Mouse (Mus musculus): Measurements from ENCODE around the gene Ythdf2. TPM values are rescaled to one million over a fixed set of nuclear protein-coding genes. Genes with fewer than 3 reads are reported as not detected.
A peak's percentile ranks its signal among the peaks of the same experiment; 100 is the strongest.

Gene Ythdf2
- polyA plus RNA-seq, 1 experiment from 2014 or later, result 26.9 TPM

GRCm38 (mm10) chr4:132166350-132167290 lies 45.5 kb downstream of the Ythdf2 start:
- Histone ChIP-seq H3K4me1 (ENCODE audit: insufficient read depth) (no peaks in the 10 kb centered on the region), H3K9ac (replicated peaks) (no peak overlapping the region), H3K27ac (ENCODE audit: low read depth) (no peak overlapping the region), H3K9me3 (ENCODE audit: low read length) (no peaks in the 10 kb centered on the region), H3K4me3 (ENCODE audit: low read depth, low read length) (no peak overlapping the region), H3K4me2 (ENCODE audit: low read depth, low read length) (no peak overlapping the region), H3K36me3 (replicated peaks; ENCODE audit: insufficient read depth, low read length) (no peaks in the 10 kb centered on the region), H3K27me3 (ENCODE audit: insufficient read depth, low read length) (no peaks in the 10 kb centered on the region)
- TF ChIP-seq EP300 (IDR thresholded peaks at IDR 0.05; ENCODE audit: low read depth), result no peak
- TF ChIP-seq CTCF (IDR thresholded peaks at IDR 0.05; ENCODE audit: low read depth), result no peak
- ATAC-seq, result no peak
- no peak for DNase-seq
- 67% methylated on average over 16 of the region's 16 CpGs for WGBS (ENCODE audit: insufficient replicate concordance)

GRCm38 (mm10) chr4:132165691-132166090 lies 46.4 kb downstream of the Ythdf2 start:
- Histone ChIP-seq H3K4me2 (ENCODE audit: low read depth, low read length) (no peak overlapping the region), H3K27ac (ENCODE audit: low read depth) (no peak overlapping the region)

GRCm38 (mm10) chr4:132156941-132157622 lies 55.0 kb downstream of the Ythdf2 start:
- H3K4me2 ChIP-seq (ENCODE audit: low read depth, low read length), result no peak overlapping the region
- no peak overlapping the region for H3K9ac ChIP-seq (replicated peaks)
- no peak overlapping the region for H3K27ac ChIP-seq (ENCODE audit: low read depth)
- ATAC-seq, result no peak
- no peak overlapping the region for H3K4me3 ChIP-seq (ENCODE audit: low read depth, low read length)
- no peak for TF ChIP-seq EP300 (IDR thresholded peaks at IDR 0.05; ENCODE audit: low read depth)
- TF ChIP-seq CTCF (IDR thresholded peaks at IDR 0.05; ENCODE audit: low read depth), result no peak
- DNase-seq, result no peak
- 66% methylated on average over 12 of the region's 12 CpGs for WGBS (ENCODE audit: insufficient replicate concordance)
- no peaks in the 10 kb centered on the region for H3K36me3 ChIP-seq (replicated peaks; ENCODE audit: insufficient read depth, low read length)
- H3K9me3 ChIP-seq (ENCODE audit: low read length), result no peaks in the 10 kb centered on the region
- H3K4me1 ChIP-seq (ENCODE audit: insufficient read depth), result no peaks in the 10 kb centered on the region
- no peaks in the 10 kb centered on the region for H3K27me3 ChIP-seq (ENCODE audit: insufficient read depth, low read length)

More at GRCm38 (mm10) chr4:132165691-132166090, 46.4 kb downstream of the Ythdf2 start:
- no peak for ATAC-seq
- TF ChIP-seq EP300 (IDR thresholded peaks at IDR 0.05; ENCODE audit: low read depth) (no peak), CTCF (IDR thresholded peaks at IDR 0.05; ENCODE audit: low read depth) (no peak)
- Histone ChIP-seq H3K9me3 (ENCODE audit: low read length) (no peaks in the 10 kb centered on the region), H3K27me3 (ENCODE audit: insufficient read depth, low read length) (no peaks in the 10 kb centered on the region), H3K4me3 (ENCODE audit: low read depth, low read length) (no peak overlapping the region), H3K9ac (replicated peaks) (no peak overlapping the region), H3K4me1 (ENCODE audit: insufficient read depth) (no peaks in the 10 kb centered on the region), H3K36me3 (replicated peaks; ENCODE audit: insufficient read depth, low read length) (no peaks in the 10 kb centered on the region)
- no peak for DNase-seq
- WGBS (ENCODE audit: insufficient replicate concordance), result 74% methylated on average over 14 of the region's 14 CpGs

GRCm38 (mm10) chr4:132154877-132155670 lies 57.0 kb downstream of the Ythdf2 start:
- Histone ChIP-seq H3K9me3 (ENCODE audit: low read length) (no peaks in the 10 kb centered on the region), H3K36me3 (replicated peaks; ENCODE audit: insufficient read depth, low read length) (no peaks in the 10 kb centered on the region), H3K4me1 (ENCODE audit: insufficient read depth) (no peaks in the 10 kb centered on the region), H3K27me3 (ENCODE audit: insufficient read depth, low read length) (no peaks in the 10 kb centered on the region), H3K4me2 (ENCODE audit: low read depth, low read length) (no peak overlapping the region), H3K27ac (ENCODE audit: low read depth) (no peak overlapping the region), H3K9ac (replicated peaks) (no peak overlapping the region), H3K4me3 (ENCODE audit: low read depth, low read length) (no peak overlapping the region)
- TF ChIP-seq EP300 (IDR thresholded peaks at IDR 0.05; ENCODE audit: low read depth) (no peak), CTCF (IDR thresholded peaks at IDR 0.05; ENCODE audit: low read depth) (no peak)
- WGBS (ENCODE audit: insufficient replicate concordance), result 9% methylated on average over 6 of the region's 6 CpGs
- no peak for ATAC-seq
- no peak for DNase-seq

GRCm38 (mm10) chr4:132151673-132152072 lies 60.4 kb downstream of the Ythdf2 start:
- H3K36me3 ChIP-seq (replicated peaks; ENCODE audit: insufficient read depth, low read length), result no peaks in the 10 kb centered on the region
- H3K9ac ChIP-seq (replicated peaks), result no peak overlapping the region
- no peaks in the 10 kb centered on the region for H3K27me3 ChIP-seq (ENCODE audit: insufficient read depth, low read length)
- WGBS (ENCODE audit: insufficient replicate concordance), result 52% methylated on average over 1 of the region's 1 CpGs
- peak; percentile 94 for ATAC-seq
- no peak overlapping the region for H3K4me3 ChIP-seq (ENCODE audit: low read depth, low read length)
- no peak overlapping the region for H3K27ac ChIP-seq (ENCODE audit: low read depth)
- TF ChIP-seq EP300 (IDR thresholded peaks at IDR 0.05; ENCODE audit: low read depth), result no peak
- TF ChIP-seq CTCF (IDR thresholded peaks at IDR 0.05; ENCODE audit: low read depth), result no peak
- H3K9me3 ChIP-seq (ENCODE audit: low read length), result no peaks in the 10 kb centered on the region
- DNase-seq, result no peak
- no peak overlapping the region for H3K4me2 ChIP-seq (ENCODE audit: low read depth, low read length)
- H3K4me1 ChIP-seq (ENCODE audit: insufficient read depth), result no peaks in the 10 kb centered on the region

All from liver, postnatal 0 days (tissue).